Mouse (Mus musculus) ES-Bruce4 (cell line): ENCODE measurements around the gene Gna12.

Experiments used
- EP300 ChIP-seq: IDR thresholded peaks from 2 replicates; pipeline ENCODE4 v1.6.1; 2011; ENCODE audit warnings: low read depth, low read length; ENCODE audit not compliant: insufficient read depth
- POLR2A ChIP-seq: IDR thresholded peaks from one replicate; pipeline ENCODE4 v1.8.1; 2011; ENCODE audit warnings: low read length; ENCODE audit not compliant: insufficient read depth

- no peak for TF ChIP-seq POLR2A
- no peak for TF ChIP-seq EP300
Measured at GRCm38 (mm10) chr5:140820539-140820938, 9.7 kb downstream of the Gna12 start.
